Mouse (Mus musculus) myocyte (in vitro differentiated cells): ENCODE data around the gene Ppdpf. TPM values are rescaled to one million over a fixed set of nuclear protein-coding genes. Genes with fewer than 3 reads are reported as not detected.

Experiments used
- H3K27me3 ChIP-seq: one replicate; pipeline ENCODE4 v1.6.1; 2011; ENCODE audit not compliant: control insufficient read depth, insufficient read depth, insufficient read length
- H3K36me3 ChIP-seq: one replicate; pipeline ENCODE4 v1.6.1; 2011; ENCODE audit not compliant: control insufficient read depth, insufficient read depth
- H3K4me2 ChIP-seq: one replicate; pipeline ENCODE4 v1.6.1; 2011; ENCODE audit warnings: low read depth, control low read depth
- H3K4me3 ChIP-seq: one replicate; pipeline ENCODE4 v1.5.1; 2011; ENCODE audit warnings: mild to moderate bottlenecking, control low read depth, moderate library complexity
- H3K79me2 ChIP-seq: one replicate; pipeline ENCODE4 v1.6.1; 2011; ENCODE audit not compliant: control insufficient read depth, insufficient read depth
- H3ac ChIP-seq: one replicate; pipeline ENCODE4 v1.6.1; 2011; ENCODE audit not compliant: control insufficient read depth, insufficient read length
- CEBPB ChIP-seq: IDR thresholded peaks from 2 replicates; pipeline ENCODE4 v1.6.1; 2011; ENCODE audit warnings: mild to moderate bottlenecking, moderate library complexity; ENCODE audit not compliant: poor library complexity, insufficient read depth, severe bottlenecking
- E2F4 ChIP-seq: IDR thresholded peaks from one replicate; pipeline ENCODE4 v1.6.1; 2011; ENCODE audit warnings: mild to moderate bottlenecking, control low read depth, moderate library complexity; ENCODE audit not compliant: insufficient read depth
- MAX ChIP-seq: IDR thresholded peaks from one replicate; pipeline ENCODE4 v1.6.1; 2011; ENCODE audit warnings: low read depth, mild to moderate bottlenecking, control low read depth
- MYOD1 ChIP-seq, 3 experiments: IDR thresholded peaks; one replicate each; pipeline ENCODE4 v1.6.1; 2011; ENCODE audit warnings: control low read depth in 2 of 3, low read depth in 2 of 3, mild to moderate bottlenecking in 2 of 3, moderate library complexity in 1 of 3; ENCODE audit not compliant: insufficient read length in 2 of 3, control insufficient read depth in 1 of 3
- MYOG ChIP-seq, 3 experiments: IDR thresholded peaks; one replicate each; pipeline ENCODE4 v1.6.1; 2011; ENCODE audit warnings: control low read depth in 2 of 3, low read depth in 2 of 3, mild to moderate bottlenecking in 2 of 3; ENCODE audit not compliant: insufficient read length in 2 of 3, control insufficient read depth in 1 of 3, insufficient read depth in 1 of 3
- POLR2A ChIP-seq: IDR thresholded peaks from one replicate; pipeline ENCODE4 v1.6.1; 2011; ENCODE audit warnings: low read depth, mild to moderate bottlenecking, control low read depth, moderate library complexity; ENCODE audit not compliant: insufficient read length
- POLR2AphosphoS2 ChIP-seq: IDR thresholded peaks from one replicate; pipeline ENCODE4 v1.6.1; 2011; ENCODE audit warnings: low read depth, control low read depth; ENCODE audit not compliant: insufficient read length
- REST ChIP-seq: IDR thresholded peaks from one replicate; pipeline ENCODE4 v1.6.1; 2011; ENCODE audit warnings: mild to moderate bottlenecking, control low read depth, moderate library complexity; ENCODE audit not compliant: insufficient read depth, insufficient read length
- SRF ChIP-seq: IDR thresholded peaks from one replicate; pipeline ENCODE4 v1.6.1; 2011; ENCODE audit warnings: low read depth; ENCODE audit not compliant: control insufficient read depth, insufficient read length
- TCF12 ChIP-seq: IDR thresholded peaks from one replicate; pipeline ENCODE4 v1.6.1; 2011; ENCODE audit warnings: mild to moderate bottlenecking, control low read depth; ENCODE audit not compliant: poor library complexity, insufficient read depth, severe bottlenecking
- TCF3 ChIP-seq: IDR thresholded peaks from one replicate; pipeline ENCODE4 v1.6.1; 2011; ENCODE audit warnings: low read depth, control low read depth; ENCODE audit not compliant: insufficient read length
- USF1 ChIP-seq: IDR thresholded peaks from one replicate; pipeline ENCODE4 v1.6.1; 2011; ENCODE audit warnings: low read depth, mild to moderate bottlenecking, control low read depth, moderate library complexity
- polyA plus RNA-seq: library from polyadenylated mRNA; unstranded; fragments of >200 nt; fragmentation: generic; extraction: Trizol; gene quantifications from one replicate; pipeline ENCODE4 v1.2.1, GENCODE M21; 2012; ENCODE audit warnings: missing spikeins

Gene Ppdpf
- polyA plus RNA-seq, 1 experiment: 43.4 TPM

DNA sequence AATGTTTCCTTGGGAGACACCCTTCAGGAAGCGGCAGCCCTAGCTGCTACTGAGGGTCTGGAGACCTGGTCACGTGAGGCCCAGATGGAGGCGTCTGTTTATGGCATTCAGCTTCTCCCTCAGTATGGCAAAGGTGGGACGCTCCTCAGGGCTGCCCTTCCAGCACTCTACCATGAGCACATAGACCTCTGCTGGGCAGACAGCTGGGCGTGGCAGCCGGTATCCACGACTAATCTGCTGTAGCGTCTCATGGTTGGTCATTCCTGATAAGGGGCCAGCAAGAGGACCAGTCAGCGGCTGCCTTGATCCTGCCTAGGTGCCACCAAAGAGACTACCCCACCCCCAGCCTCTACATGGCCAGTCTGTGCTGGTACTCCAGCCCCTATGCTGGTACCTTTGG, 19.1 kb downstream of the Ppdpf start:
- Histone ChIP-seq H3K79me2 (no peaks in the 10 kb centered on the region), H3K36me3 (no peaks in the 10 kb centered on the region), H3ac (no peak overlapping the region), H3K4me3 (no peak overlapping the region), H3K27me3 (peaks cover 63% of the 10 kb centered on the region), H3K4me2 (no peak overlapping the region)
- TF ChIP-seq MYOG (IDR thresholded peaks at IDR 0.05; ENCODE audit: control insufficient read depth in 1 of 3, insufficient read depth in 1 of 3, insufficient read length in 2 of 3, low read depth in 2 of 3): no peak
- no peak for TF ChIP-seq USF1
- no peak for TF ChIP-seq REST
- TF ChIP-seq TCF12: no peak
- TF ChIP-seq E2F4: no peak
- TF ChIP-seq MYOD1 (IDR thresholded peaks at IDR 0.05; ENCODE audit: control insufficient read depth in 1 of 3, insufficient read length in 2 of 3, low read depth in 2 of 3): no peak
- TF ChIP-seq SRF: no peak
- TF ChIP-seq POLR2AphosphoS2: no peak
- TF ChIP-seq TCF3: no peak
- no peak for TF ChIP-seq MAX
- no peak for TF ChIP-seq POLR2A
- TF ChIP-seq CEBPB: no peak

GRCm38 (mm10) chr2:181212389-181213020, 25.5 kb downstream of the Ppdpf start:
- H3K79me2 ChIP-seq: no peaks in the 10 kb centered on the region
- no peaks in the 10 kb centered on the region for H3K36me3 ChIP-seq
- no peak overlapping the region for H3ac ChIP-seq
- TF ChIP-seq CEBPB (no peak), MYOD1 (IDR thresholded peaks at IDR 0.05; ENCODE audit: control insufficient read depth in 1 of 3, insufficient read length in 2 of 3, low read depth in 2 of 3) (no peak), POLR2AphosphoS2 (no peak), POLR2A (no peak), REST (no peak), TCF3 (no peak), TCF12 (no peak), MYOG (IDR thresholded peaks at IDR 0.05; ENCODE audit: control insufficient read depth in 1 of 3, insufficient read depth in 1 of 3, insufficient read length in 2 of 3, low read depth in 2 of 3) (no peak), MAX (no peak), SRF (no peak), USF1 (no peak), E2F4 (no peak)
- peaks cover 67% of the 10 kb centered on the region for H3K27me3 ChIP-seq
- no peak overlapping the region for H3K4me2 ChIP-seq
- no peak overlapping the region for H3K4me3 ChIP-seq

DNA sequence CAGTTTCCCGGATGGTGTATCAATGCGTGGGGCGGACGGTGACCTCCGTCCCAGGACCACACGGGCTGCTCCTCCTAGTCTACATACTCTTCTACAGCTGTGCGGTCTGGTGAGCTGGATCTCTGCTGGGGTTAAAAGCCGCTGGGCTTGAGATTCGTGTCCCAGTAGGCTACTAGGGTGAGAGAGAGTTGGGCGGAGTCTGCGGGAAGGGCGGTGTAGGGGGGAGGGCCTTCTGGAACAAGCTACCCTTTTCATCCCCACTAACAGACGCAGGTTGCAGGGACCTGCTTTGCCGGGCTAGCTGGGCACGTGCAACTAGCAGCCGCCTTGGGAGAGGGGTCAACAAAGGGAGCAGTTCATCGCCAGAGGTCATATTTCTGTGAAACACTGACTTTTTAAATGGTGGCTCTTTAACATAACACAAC, 26.0 kb downstream of the Ppdpf start, which contains the start of gene Srms:
TSS of gene Srms (minus strand) at position 165 of the 425 bp plus-strand sequence.
- no peaks in the 10 kb centered on the region for H3K79me2 ChIP-seq
- peaks cover 62% of the 10 kb centered on the region for H3K27me3 ChIP-seq
- TF ChIP-seq MYOG (IDR thresholded peaks at IDR 0.05; ENCODE audit: control insufficient read depth in 1 of 3, insufficient read depth in 1 of 3, insufficient read length in 2 of 3, low read depth in 2 of 3) (no peak), USF1 (no peak), MYOD1 (IDR thresholded peaks at IDR 0.05; ENCODE audit: control insufficient read depth in 1 of 3, insufficient read length in 2 of 3, low read depth in 2 of 3) (no peak), REST (no peak), TCF3 (no peak), CEBPB (no peak), TCF12 (no peak), POLR2AphosphoS2 (no peak), MAX (no peak), SRF (no peak), E2F4 (no peak), POLR2A (no peak)
- H3K4me2 ChIP-seq: no peak within 1 kb of the TSS
- no peaks in the 10 kb centered on the region for H3K36me3 ChIP-seq
- H3K4me3 ChIP-seq: no peak within 1 kb of the TSS
- H3ac ChIP-seq: no peak within 1 kb of the TSS

DNA sequence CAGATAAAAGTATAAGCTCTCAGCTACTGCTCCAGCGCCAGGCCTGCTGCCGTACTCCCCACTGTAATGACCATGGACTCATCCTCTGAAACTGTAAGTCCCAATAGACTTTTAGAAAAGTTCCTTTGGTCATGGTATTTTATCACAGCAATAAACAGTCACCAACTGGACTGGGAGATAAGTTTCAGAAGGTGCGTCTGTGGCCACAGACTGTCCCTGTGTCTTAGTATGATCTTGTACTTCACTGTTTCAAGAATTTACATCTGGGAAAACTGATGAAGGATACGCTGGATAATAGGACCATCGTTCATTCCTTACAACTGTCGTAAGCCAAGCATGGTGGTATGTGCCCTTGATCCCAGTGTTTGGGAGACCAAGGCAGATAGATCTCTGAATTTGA, 29.0 kb downstream of the Ppdpf start:
- H3K79me2 ChIP-seq: no peaks in the 10 kb centered on the region
- no peak for TF ChIP-seq POLR2A
- TF ChIP-seq SRF: no peak
- no peak for TF ChIP-seq REST
- no peaks in the 10 kb centered on the region for H3K36me3 ChIP-seq
- H3K27me3 ChIP-seq: peaks cover 42% of the 10 kb centered on the region
- H3ac ChIP-seq: no peak overlapping the region
- no peak overlapping the region for H3K4me3 ChIP-seq
- no peak overlapping the region for H3K4me2 ChIP-seq
